Mouse (Mus musculus): ENCODE measurements at regions not wholly inside any gene's neighbourhood (a gene's known extent, or its start where the extent isn't known, plus 50 kb on each side); places are given as distances from the start of the nearest gene placed in this dataset.

DNA sequence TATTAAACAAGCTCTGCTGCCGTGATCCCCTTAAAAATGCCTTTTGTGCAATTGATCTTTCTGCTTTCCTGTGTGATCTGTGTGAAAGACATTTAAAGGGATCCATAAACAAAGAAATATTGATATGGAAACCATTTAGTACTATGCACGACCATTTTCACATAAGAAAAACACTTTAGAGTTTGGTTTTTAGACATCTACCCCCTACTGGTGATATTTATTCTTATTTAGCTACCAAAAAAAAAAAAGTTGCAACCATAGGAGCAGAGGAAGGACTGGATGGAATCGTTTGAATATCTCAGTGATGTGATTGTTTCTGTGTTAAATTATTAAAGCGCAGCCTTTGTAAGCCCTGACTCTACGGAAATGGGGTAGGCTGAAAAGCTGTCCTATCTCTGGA, 101.4 kb upstream of the Tbca start:
- 74% methylated on average over 5 of the region's 5 CpGs for WGBS
- H3K4me3 ChIP-seq (replicated peaks; ENCODE audit: low read depth, low read length): no peak overlapping the region
- ATAC-seq (replicated peaks; ENCODE audit: low FRiP score, low read depth) (no peak), DNase-seq (ENCODE audit: low spot score) (no peak)
- no peak overlapping the region for H3K4me2 ChIP-seq (ENCODE audit: low read length)
- H3K4me1 ChIP-seq (replicated peaks; ENCODE audit: insufficient read depth, low read length): no peaks in the 10 kb centered on the region
- H3K27ac ChIP-seq: no peak overlapping the region
- no peaks in the 10 kb centered on the region for H3K9me3 ChIP-seq (replicated peaks; ENCODE audit: low read length)
- H3K9ac ChIP-seq (ENCODE audit: low read depth, low read length): no peak overlapping the region
- H3K27me3 ChIP-seq (ENCODE audit: insufficient read depth, low read length): no peaks in the 10 kb centered on the region
- peak; percentile 14; the same call in 1 of the 2 replicates for TF ChIP-seq CTCF (IDR thresholded peaks at IDR 0.05; ENCODE audit: low read depth)
- H3K36me3 ChIP-seq (ENCODE audit: insufficient read depth, low read length): no peaks in the 10 kb centered on the region

GRCm38 (mm10) chr13:94706641-94707053, 82.1 kb upstream of the Tbca start:
- DNase-seq (ENCODE audit: low spot score) (no peak), ATAC-seq (replicated peaks; ENCODE audit: low FRiP score, low read depth) (no peak)
- TF ChIP-seq CTCF (IDR thresholded peaks at IDR 0.05; ENCODE audit: low read depth): no peak
- Histone ChIP-seq H3K9ac (ENCODE audit: low read depth, low read length) (no peak overlapping the region), H3K4me3 (replicated peaks; ENCODE audit: low read depth, low read length) (no peak overlapping the region), H3K36me3 (ENCODE audit: insufficient read depth, low read length) (no peaks in the 10 kb centered on the region), H3K27me3 (ENCODE audit: insufficient read depth, low read length) (peaks cover 75% of the 10 kb centered on the region), H3K9me3 (replicated peaks; ENCODE audit: low read length) (no peaks in the 10 kb centered on the region), H3K27ac (no peak overlapping the region), H3K4me1 (replicated peaks; ENCODE audit: insufficient read depth, low read length) (peaks cover 12% of the 10 kb centered on the region; the same call in 1 of the 2 replicates), H3K4me2 (ENCODE audit: low read length) (no peak overlapping the region)
- 8% methylated on average over 7 of the region's 7 CpGs for WGBS

- Histone ChIP-seq H3K9me3 (replicated peaks; ENCODE audit: low read length) (no peaks in the 10 kb centered on the region), H3K4me1 (replicated peaks; ENCODE audit: insufficient read depth, low read length) (peaks cover 12% of the 10 kb centered on the region; the same call in 1 of the 2 replicates), H3K36me3 (ENCODE audit: insufficient read depth, low read length) (no peaks in the 10 kb centered on the region), H3K27me3 (ENCODE audit: insufficient read depth, low read length) (peaks cover 77% of the 10 kb centered on the region), H3K4me2 (ENCODE audit: low read length) (no peak overlapping the region), H3K9ac (ENCODE audit: low read depth, low read length) (no peak overlapping the region), H3K4me3 (replicated peaks; ENCODE audit: low read depth, low read length) (no peak overlapping the region), H3K27ac (no peak overlapping the region)
- ATAC-seq (replicated peaks; ENCODE audit: low FRiP score, low read depth): no peak
- no peak for TF ChIP-seq CTCF (IDR thresholded peaks at IDR 0.05; ENCODE audit: low read depth)
- no peak for DNase-seq (ENCODE audit: low spot score)
- 5% methylated on average over 30 of the region's 32 CpGs for whole genome bisulfite sequencing
These were observed 81.1 kb upstream of the Tbca start for GRCm38 (mm10) chr13:94707371-94708280.

DNA sequence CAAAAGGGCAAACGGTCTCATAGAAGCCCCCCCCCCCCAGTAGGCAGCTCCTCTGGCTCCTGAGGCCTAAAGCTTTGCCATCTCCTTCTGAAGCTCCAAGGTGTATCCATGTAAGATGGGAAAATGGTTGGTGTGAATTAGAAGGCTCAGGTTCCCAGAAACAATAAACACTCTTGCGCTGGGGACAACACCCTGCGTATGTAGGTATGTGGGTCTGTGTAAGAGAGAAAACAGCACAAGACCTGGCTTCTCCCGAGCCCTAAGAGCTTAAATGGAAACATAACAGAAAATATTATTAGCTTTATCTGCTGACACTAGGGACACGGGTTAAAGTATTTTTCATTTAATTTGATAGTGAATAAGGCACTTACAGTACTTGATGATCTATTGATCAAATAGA, 79.9 kb upstream of the Tbca start:
- DNase-seq (ENCODE audit: low spot score): no peak
- peaks cover 12% of the 10 kb centered on the region; the same call in 1 of the 2 replicates for H3K4me1 ChIP-seq (replicated peaks; ENCODE audit: insufficient read depth, low read length)
- no peak for TF ChIP-seq CTCF (IDR thresholded peaks at IDR 0.05; ENCODE audit: low read depth)
- H3K4me2 ChIP-seq (ENCODE audit: low read length): no peak overlapping the region
- ATAC-seq (replicated peaks; ENCODE audit: low FRiP score, low read depth): no peak
- H3K9me3 ChIP-seq (replicated peaks; ENCODE audit: low read length): no peaks in the 10 kb centered on the region
- no peaks in the 10 kb centered on the region for H3K36me3 ChIP-seq (ENCODE audit: insufficient read depth, low read length)
- no peak overlapping the region for H3K27ac ChIP-seq
- no peak overlapping the region for H3K9ac ChIP-seq (ENCODE audit: low read depth, low read length)
- 34% methylated on average over 5 of the region's 5 CpGs for WGBS
- no peak overlapping the region for H3K4me3 ChIP-seq (replicated peaks; ENCODE audit: low read depth, low read length)
- H3K27me3 ChIP-seq (ENCODE audit: insufficient read depth, low read length): peaks cover 76% of the 10 kb centered on the region

GRCm38 (mm10) chr13:94709691-94710573, 78.8 kb upstream of the Tbca start:
- Histone ChIP-seq H3K4me1 (replicated peaks; ENCODE audit: insufficient read depth, low read length) (peaks cover 12% of the 10 kb centered on the region; the same call in 1 of the 2 replicates), H3K27ac (no peak overlapping the region), H3K9ac (ENCODE audit: low read depth, low read length) (no peak overlapping the region), H3K4me2 (ENCODE audit: low read length) (peak overlapping the region; percentile 58), H3K36me3 (ENCODE audit: insufficient read depth, low read length) (no peaks in the 10 kb centered on the region), H3K4me3 (replicated peaks; ENCODE audit: low read depth, low read length) (peak overlapping the region; percentile 25), H3K27me3 (ENCODE audit: insufficient read depth, low read length) (peaks cover 69% of the 10 kb centered on the region), H3K9me3 (replicated peaks; ENCODE audit: low read length) (no peaks in the 10 kb centered on the region)
- under 1% methylated on average over 50 of the region's 50 CpGs for WGBS
- DNase-seq (ENCODE audit: low spot score) (peak; percentile 44), ATAC-seq (replicated peaks; ENCODE audit: low FRiP score, low read depth) (0 out of 2 replicates have a peak, but pooled peaks have one; percentile 25)
- peak; percentile 41 for TF ChIP-seq CTCF (IDR thresholded peaks at IDR 0.05; ENCODE audit: low read depth)

- Histone ChIP-seq H3K4me2 (ENCODE audit: low read length) (peak overlapping the region; percentile 58), H3K27ac (no peak overlapping the region), H3K4me1 (replicated peaks; ENCODE audit: insufficient read depth, low read length) (peaks cover 12% of the 10 kb centered on the region; the same call in 1 of the 2 replicates), H3K4me3 (replicated peaks; ENCODE audit: low read depth, low read length) (peak overlapping the region; percentile 25), H3K36me3 (ENCODE audit: insufficient read depth, low read length) (no peaks in the 10 kb centered on the region), H3K9me3 (replicated peaks; ENCODE audit: low read length) (no peaks in the 10 kb centered on the region), H3K9ac (ENCODE audit: low read depth, low read length) (no peak overlapping the region), H3K27me3 (ENCODE audit: insufficient read depth, low read length) (peaks cover 62% of the 10 kb centered on the region)
- WGBS: 2% methylated on average over 26 of the region's 26 CpGs
- no peak for ATAC-seq (replicated peaks; ENCODE audit: low FRiP score, low read depth)
- no peak for TF ChIP-seq CTCF (IDR thresholded peaks at IDR 0.05; ENCODE audit: low read depth)
- no peak for DNase-seq (ENCODE audit: low spot score)
These were observed 78.0 kb upstream of the Tbca start for GRCm38 (mm10) chr13:94710574-94711172.

All from kidney, postnatal 0 days (tissue).